Mouse (Mus musculus) spleen, embryonic (tissue): ENCODE results near the gene Cacna1s.

Experiments used
- CTCF ChIA-PET: fragments of 350-600 bp; sonication (Branson Sonifier 250); formaldehyde crosslinking; loops from one replicate; lab custom pipeline; 2022; lab: Charles Lee

Gene Cacna1s

GRCm38 (mm10) chr1:136135777-136136444 lies 83.4 kb downstream of the Cacna1s start:
- CTCF ChIA-PET, result no interaction called here

- CTCF ChIA-PET, result no interaction called here
Measured at GRCm38 (mm10) chr1:136136547-136136946, 84.0 kb downstream of the Cacna1s start.

GRCm38 (mm10) chr1:136137071-136137531 lies 84.6 kb downstream of the Cacna1s start:
- CTCF ChIA-PET, result no interaction called here

- CTCF ChIA-PET, result no interaction called here
Measured at GRCm38 (mm10) chr1:136137575-136137974, 85.0 kb downstream of the Cacna1s start.

- CTCF ChIA-PET, result interaction anchor here (1.0 to 1.6 kb wide), 2 partner anchors 8 to 36 kb away, joined by 3 to 8 read pairs; no protein-coding TSS in a partner anchor
Measured at GRCm38 (mm10) chr1:136138191-136138830, 85.8 kb downstream of the Cacna1s start.

- CTCF ChIA-PET, result interaction anchor here (1.6 kb wide), 1 partner anchor 10 kb away, joined by 8 read pairs; no protein-coding TSS in a partner anchor
Measured at GRCm38 (mm10) chr1:136139990-136140640, 87.6 kb downstream of the Cacna1s start.

GRCm38 (mm10) chr1:136141176-136141950 lies 88.8 kb downstream of the Cacna1s start:
- CTCF ChIA-PET, result interaction anchor here (0.8 kb wide), 1 partner anchor 24 kb away, joined by 3 read pairs; no protein-coding TSS in a partner anchor

- CTCF ChIA-PET, result interaction anchor here (0.8 kb wide), 1 partner anchor 23 kb away, joined by 3 read pairs; no protein-coding TSS in a partner anchor
Measured at GRCm38 (mm10) chr1:136142336-136142735, 89.8 kb downstream of the Cacna1s start.

GRCm38 (mm10) chr1:136143514-136143913 lies 91.0 kb downstream of the Cacna1s start:
- CTCF ChIA-PET, result no interaction called here

GRCm38 (mm10) chr1:136149702-136150101 lies 97.2 kb downstream of the Cacna1s start:
- CTCF ChIA-PET, result no interaction called here

GRCm38 (mm10) chr1:136151371-136151770 lies 98.8 kb downstream of the Cacna1s start:
- CTCF ChIA-PET, result no interaction called here

GRCm38 (mm10) chr1:136156304-136156703 lies 103.8 kb downstream of the Cacna1s start:
- CTCF ChIA-PET, result no interaction called here

- CTCF ChIA-PET, result interaction anchor here (0.6 kb wide), 2 partner anchors 12 to 113 kb away, joined by 3 to 5 read pairs; no protein-coding TSS in a partner anchor
Measured at GRCm38 (mm10) chr1:136156951-136157350, 104.4 kb downstream of the Cacna1s start.

- CTCF ChIA-PET, result no interaction called here
Measured at GRCm38 (mm10) chr1:136159830-136160229, 107.3 kb downstream of the Cacna1s start.

- CTCF ChIA-PET, result no interaction called here
Measured at GRCm38 (mm10) chr1:136160297-136160696, 107.7 kb downstream of the Cacna1s start.

GRCm38 (mm10) chr1:136160930-136161329 lies 108.4 kb downstream of the Cacna1s start:
- CTCF ChIA-PET, result no interaction called here

- CTCF ChIA-PET, result no interaction called here
Measured at GRCm38 (mm10) chr1:136161333-136161921, 108.9 kb downstream of the Cacna1s start.

GRCm38 (mm10) chr1:136165436-136165835 lies 112.9 kb downstream of the Cacna1s start:
- CTCF ChIA-PET, result interaction anchor here (0.9 kb wide), 1 partner anchor 23 kb away, joined by 3 read pairs; no protein-coding TSS in a partner anchor

- CTCF ChIA-PET, result interaction anchor here (0.5 to 0.7 kb wide), 3 partner anchors 37 to 260 kb away, joined by 3 to 4 read pairs (median 3); no protein-coding TSS in a partner anchor
Measured at GRCm38 (mm10) chr1:136167657-136168056, 115.1 kb downstream of the Cacna1s start.
